Mouse (Mus musculus) ovary, adult 10 weeks (tissue): ENCODE data around the gene Nup210l. TPM values are rescaled to one million over a fixed set of nuclear protein-coding genes. Genes with fewer than 3 reads are reported as not detected.

ENCODE experiments used
- polyA plus RNA-seq: library from polyadenylated mRNA; stranded (reverse); fragments of 350-450 nt; fragmentation: Illumina TruSeq; extraction: RNeasy Lipid Tissue Mini Kit (QIAGEN cat#74804); gene quantifications from one replicate; pipeline ENCODE4 v1.2.3, GENCODE M21; 2014

Nup210l gene
- polyA plus RNA-seq, result 0.17 TPM

DNA sequence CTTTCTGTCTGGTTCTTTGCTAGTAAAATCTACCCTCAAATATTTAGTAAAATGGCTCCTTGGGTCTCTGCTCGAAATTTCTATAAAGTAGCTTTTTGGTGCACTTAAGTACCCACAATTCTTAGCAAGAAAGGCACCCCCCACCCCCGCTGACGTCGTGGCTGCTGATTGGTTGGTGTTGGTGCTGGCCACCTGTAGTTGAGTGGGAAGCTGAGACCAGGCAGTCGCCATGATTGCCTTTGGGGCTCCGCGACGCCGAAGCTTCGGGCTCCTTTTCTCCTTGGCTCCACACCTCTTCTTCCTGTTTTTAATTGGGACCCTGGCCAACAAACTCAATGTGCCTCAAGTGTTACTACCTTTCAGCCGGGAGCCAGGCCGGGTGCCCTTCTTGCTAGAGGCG, at the start of gene Nup210l:
TSS of gene Nup210l (plus strand) at position 195 of the 400 bp plus-strand sequence.

DNA sequence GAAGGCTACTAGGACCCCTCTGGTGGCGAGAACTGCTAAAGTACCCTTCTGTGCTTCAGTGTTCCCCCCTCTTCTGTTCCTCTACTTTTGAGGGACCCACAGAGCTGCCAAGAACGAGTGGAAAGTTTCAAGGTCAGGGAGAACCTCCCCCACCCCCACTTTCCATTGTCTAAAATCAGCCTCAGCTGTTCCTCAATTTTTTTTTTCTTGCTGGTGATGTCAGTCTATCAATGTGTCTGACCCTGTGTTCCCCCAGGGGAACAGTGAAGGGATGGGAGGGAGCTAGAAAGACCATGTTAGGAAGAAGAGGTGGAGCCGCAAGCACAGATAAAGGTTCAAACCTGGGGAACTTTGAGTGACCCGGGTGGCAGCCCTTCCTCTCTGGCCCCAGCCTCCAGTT, 31.6 kb upstream of the Nup210l start, which contains the start of gene Tpm3:
TSS of gene Tpm3 (plus strand) at position 356 of the 400 bp plus-strand sequence.

DNA sequence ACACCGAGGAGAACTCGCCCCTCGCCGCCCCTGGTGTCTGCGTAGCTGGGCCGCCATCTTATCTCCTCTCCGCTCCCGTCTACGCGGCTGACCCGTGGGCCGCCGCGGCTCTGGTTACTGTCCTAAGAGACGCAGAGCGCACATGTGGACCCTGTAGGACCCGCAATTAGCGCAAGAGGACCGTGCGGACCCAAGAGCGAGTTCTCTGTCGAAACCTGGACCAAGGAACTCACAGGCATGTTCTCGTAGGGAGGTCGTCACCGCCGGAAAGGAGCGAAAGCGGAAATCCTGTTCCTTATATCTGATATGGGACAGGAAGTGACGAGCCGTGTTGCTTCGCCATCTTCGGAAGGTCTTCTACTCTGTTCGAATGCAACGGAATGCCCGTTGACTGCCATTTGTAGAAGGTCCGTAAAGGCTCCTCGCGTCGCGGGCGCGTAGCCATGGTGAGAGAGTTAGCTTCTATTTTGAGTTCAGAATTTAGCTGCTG, 109.5 kb downstream of the Nup210l start, which contains the start of the genes Rps27 and Rab13:
TSS of gene Rps27 (minus strand) at position 275 of the 490 bp plus-strand sequence.
TSS of gene Rab13 (plus strand) at position 319 of the 490 bp plus-strand sequence.

DNA sequence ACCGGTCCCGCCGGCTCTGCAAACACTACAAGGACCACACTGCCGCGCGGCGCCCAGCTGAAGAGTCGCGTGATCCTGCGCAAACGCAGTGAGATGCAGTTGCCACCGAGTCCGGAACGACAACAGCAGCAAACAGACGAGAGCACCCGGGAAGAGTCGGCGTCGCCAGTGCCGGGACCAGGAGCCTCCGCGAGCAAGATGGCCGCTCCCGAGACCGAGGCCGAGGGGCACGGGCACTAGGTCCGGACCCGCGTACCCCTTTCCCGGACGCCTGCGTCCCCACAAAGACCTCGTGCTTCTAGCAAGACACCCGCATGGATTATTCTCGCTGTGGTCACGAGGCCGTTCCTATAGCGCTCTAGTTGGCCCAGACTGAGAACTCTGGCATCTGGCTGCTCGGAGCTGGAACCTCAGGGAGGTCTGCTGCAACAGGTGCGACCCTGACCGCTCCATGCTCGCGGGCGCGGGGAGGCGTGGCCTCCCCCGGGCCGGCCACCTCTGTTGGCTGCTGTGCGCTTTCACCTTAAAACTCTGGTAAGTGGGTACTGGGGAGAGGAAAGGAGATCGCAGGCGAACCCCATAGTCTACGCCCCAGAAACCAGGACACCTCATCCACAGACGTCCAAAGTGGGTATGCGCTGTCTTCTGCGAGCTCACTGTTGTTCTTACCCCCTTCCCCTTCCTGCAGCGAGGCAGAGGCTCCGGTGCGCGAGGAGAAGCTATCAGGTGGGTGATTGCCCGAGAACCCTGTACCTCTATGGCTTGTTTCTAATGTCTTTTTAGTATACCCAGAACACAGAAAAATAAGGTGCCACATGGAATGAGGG, 127.8 kb downstream of the Nup210l start, which contains the start of gene Jtb:
TSS of gene Jtb (plus strand) at position 91 of the 827 bp plus-strand sequence.

DNA sequence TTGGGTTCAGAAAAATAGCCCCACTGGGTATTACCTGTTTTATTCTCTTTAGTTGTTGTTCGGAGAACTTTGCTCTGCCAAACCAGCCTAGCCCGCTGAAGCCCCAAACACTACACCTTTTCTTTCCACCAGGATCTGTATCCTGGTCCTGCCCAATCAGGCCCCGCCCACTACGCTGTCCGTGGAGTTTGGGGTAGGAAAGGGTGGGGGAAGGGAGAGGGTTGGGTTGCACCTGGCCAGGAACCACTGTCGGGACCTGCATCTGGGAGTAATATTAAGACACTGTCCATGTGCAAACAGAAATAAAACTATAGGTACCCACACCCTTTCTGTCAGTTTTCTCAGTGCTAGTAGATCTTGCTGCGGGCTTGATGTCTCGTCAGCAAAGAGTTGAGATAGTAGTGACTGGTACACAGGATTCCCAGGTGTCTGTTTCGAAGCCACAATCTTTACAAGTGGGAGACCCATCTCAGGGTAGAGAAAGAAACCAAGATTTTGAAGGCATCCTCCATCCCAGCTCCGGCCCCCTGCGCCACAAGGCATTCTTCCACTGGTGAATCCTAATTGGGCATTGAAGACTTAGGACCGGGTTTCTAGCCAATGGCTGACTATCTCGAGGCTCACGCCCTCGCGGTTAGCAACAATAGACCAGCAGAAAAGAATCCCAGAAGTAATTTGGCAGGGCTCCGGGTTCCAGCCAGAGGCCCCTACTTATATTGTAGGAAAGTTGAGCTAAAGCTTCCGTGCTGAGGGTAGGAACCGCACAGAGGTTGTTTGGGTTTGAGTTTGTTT, 139.2 kb downstream of the Nup210l start, which contains the start of gene Creb3l4:
TSS of gene Creb3l4 (minus strand) at position 529 of the 792 bp plus-strand sequence.

DNA sequence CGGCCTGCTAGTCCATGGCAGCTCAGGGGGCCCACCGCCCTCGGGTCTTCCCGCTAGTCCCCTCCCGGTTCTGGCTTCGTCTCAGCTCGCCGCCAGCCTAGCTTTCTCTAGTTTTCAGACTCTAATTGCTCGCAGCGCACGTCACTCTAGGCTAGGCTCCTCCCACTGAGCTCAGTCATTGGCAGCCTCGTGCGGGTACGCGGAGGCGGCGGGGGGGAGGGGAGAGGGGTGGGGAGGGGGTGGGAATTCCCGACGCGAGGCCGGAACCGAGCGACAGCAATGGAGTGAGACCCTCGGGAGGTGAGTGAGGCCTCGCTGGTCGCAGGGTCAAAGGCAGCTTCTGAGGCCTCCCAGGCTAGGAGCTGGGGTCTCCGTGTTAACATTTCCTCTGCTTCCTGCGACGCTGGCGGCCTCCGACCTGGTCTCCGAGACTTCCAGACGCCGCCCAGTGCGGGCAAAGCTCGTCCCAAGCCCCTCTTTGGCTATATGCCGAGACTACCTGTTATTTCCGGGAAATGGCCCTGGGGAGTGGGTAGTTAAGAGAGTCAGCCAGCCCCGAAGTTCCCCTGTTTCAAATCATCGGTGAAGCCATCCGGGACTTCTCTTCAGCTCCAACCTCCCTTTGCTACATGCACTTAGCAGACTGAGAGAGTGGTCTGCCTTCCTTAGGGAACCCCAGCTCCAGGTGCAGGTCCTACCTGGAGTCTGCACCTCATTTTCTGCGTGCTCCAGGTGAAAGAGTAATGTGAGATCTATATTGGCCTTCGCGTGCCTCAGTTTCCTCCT, 144.2 kb downstream of the Nup210l start, which contains the start of gene Slc39a1:
TSS of gene Slc39a1 (plus strand) at position 213 of the 786 bp plus-strand sequence.

DNA sequence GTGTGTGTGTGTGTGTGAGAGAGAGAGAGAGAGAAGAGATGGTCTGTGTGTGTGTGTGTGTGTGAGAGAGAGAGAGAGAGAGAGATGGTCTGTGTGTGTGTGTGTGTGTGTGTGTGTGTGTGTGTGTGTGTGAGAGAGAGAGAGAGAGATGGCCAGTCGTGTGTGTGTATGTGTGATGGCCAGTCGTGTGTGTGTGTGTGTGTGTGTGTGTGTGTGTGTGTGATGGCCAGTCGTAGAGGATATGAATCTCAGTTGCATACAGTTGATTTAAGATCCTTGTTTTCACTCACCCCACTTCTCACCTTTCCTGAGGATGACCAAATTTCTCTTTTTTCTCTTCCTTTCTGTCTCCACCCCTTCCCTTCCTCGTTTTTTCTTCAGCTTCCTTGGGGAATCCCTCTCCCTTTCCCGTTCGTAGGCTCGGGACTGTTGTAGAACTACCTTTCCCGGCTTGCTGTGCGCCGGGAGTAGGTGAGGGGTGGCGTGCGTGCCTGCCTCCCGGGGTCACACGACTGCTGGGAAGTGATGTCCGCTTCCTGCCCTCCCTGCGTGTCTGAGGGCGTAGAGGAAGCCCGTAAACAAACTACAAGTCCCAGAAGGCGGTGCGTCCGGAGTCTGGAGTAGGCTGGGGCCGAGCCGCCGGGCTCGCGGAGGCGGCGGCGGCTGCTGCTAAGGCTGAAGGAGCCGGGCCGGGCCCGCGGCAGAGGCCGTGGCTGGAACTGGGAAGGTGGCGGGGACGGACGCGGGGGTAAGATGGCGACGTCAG, 149.9 kb downstream of the Nup210l start, which contains the start of gene Crtc2:
TSS of gene Crtc2 (plus strand) at position 511 of the 766 bp plus-strand sequence.

Other genes starting within 250 kb of the Nup210l start
- 3.4 TPM for gene Il6ra, start 190.9 kb upstream of the Nup210l start, polyA plus RNA-seq
- gene Atp8b2, start 140.6 kb upstream of the Nup210l start, polyA plus RNA-seq, result 28.7 TPM
- 45.4 TPM for gene Hax1, start 105.4 kb upstream of the Nup210l start, polyA plus RNA-seq
- gene 4933434E20Rik, start 52.5 kb upstream of the Nup210l start, polyA plus RNA-seq, result 132 TPM
- 137 TPM for gene Ubap2l, start 51.5 kb upstream of the Nup210l start, polyA plus RNA-seq
- gene Tpm3, start 31.5 kb upstream of the Nup210l start, polyA plus RNA-seq, result 273 TPM
- gene Rps27, start 109.5 kb downstream of the Nup210l start, polyA plus RNA-seq, result 2,493 TPM
- 13.7 TPM for gene Rab13, start 109.6 kb downstream of the Nup210l start, polyA plus RNA-seq
- 97.8 TPM for gene Jtb, start 127.5 kb downstream of the Nup210l start, polyA plus RNA-seq
- 4.3 TPM for gene Creb3l4, start 139.4 kb downstream of the Nup210l start, polyA plus RNA-seq
- 139 TPM for gene Slc39a1, start 144.0 kb downstream of the Nup210l start, polyA plus RNA-seq
- gene Crtc2, start 150.0 kb downstream of the Nup210l start, polyA plus RNA-seq, result 6.5 TPM
- gene Dennd4b, start 161.1 kb downstream of the Nup210l start, polyA plus RNA-seq, result 1.3 TPM
- gene Gatad2b, start 189.0 kb downstream of the Nup210l start, polyA plus RNA-seq, result 103 TPM